Mouse (Mus musculus) CD4-positive, CD25-positive, alpha-beta regulatory T cell, adult 4 months (primary cell): ENCODE data around the gene Uqcrh. TPM values are rescaled to one million over a fixed set of nuclear protein-coding genes. Genes with fewer than 3 reads are reported as not detected.

ENCODE experiments used
- ATAC-seq: one replicate; pipeline ENCODE4 v1.8.0; 2017
- polyA plus RNA-seq, 2 experiments: library from polyadenylated mRNA; unstranded; fragments of 100-300 nt; shearing (Covaris generic); gene quantifications; one replicate each; pipeline ENCODE4 v1.2.1; 2017

Gene Uqcrh
- polyA plus RNA-seq, 2 experiments from 2014 or later: 779 to 910 TPM

GRCm38 (mm10) chr4:116053399-116053961 is 21.4 kb downstream of the Uqcrh start, which contains the start of gene Nsun4:
Nsun4 (minus strand) TSS chr4:116053876.
- peak; percentile 92 for ATAC-seq

- ATAC-seq: peak; percentile 5
Measured at GRCm38 (mm10) chr4:116052526-116053293, 22.2 kb downstream of the Uqcrh start.

GRCm38 (mm10) chr4:116049211-116049610 is 25.7 kb downstream of the Uqcrh start:
- ATAC-seq: no peak

GRCm38 (mm10) chr4:116048130-116048920 is 26.5 kb downstream of the Uqcrh start:
- ATAC-seq: no peak

GRCm38 (mm10) chr4:116047681-116048080 is 27.2 kb downstream of the Uqcrh start:
- ATAC-seq: no peak

- no peak for ATAC-seq
Measured at GRCm38 (mm10) chr4:116046604-116047003, 28.3 kb downstream of the Uqcrh start.

GRCm38 (mm10) chr4:116042186-116042585 is 32.7 kb downstream of the Uqcrh start:
- ATAC-seq: no peak

- ATAC-seq: no peak
Measured at GRCm38 (mm10) chr4:116040466-116040865, 34.4 kb downstream of the Uqcrh start.

GRCm38 (mm10) chr4:116033374-116033773 is 41.5 kb downstream of the Uqcrh start:
- ATAC-seq: no peak

GRCm38 (mm10) chr4:116032906-116033305 is 42.0 kb downstream of the Uqcrh start:
- ATAC-seq: no peak

GRCm38 (mm10) chr4:116017902-116018746 is 56.7 kb downstream of the Uqcrh start, which contains the start of gene Faah:
Faah (minus strand) TSS chr4:116017926.
- ATAC-seq: peak; percentile 49

GRCm38 (mm10) chr4:116017300-116017901 is 57.5 kb downstream of the Uqcrh start:
- ATAC-seq: peak; percentile 60

Other genes with a start within 250 kb of the Uqcrh start
- gene Mob3c, start 247.0 kb downstream of the Uqcrh start, polyA plus RNA-seq: 10 to 100 TPM; 13.5 to 15.8 TPM
- gene Mknk1, start 235.9 kb downstream of the Uqcrh start, polyA plus RNA-seq: 10 to 100 TPM; 43.4 to 47.5 TPM
- gene Kncn, start 190.7 kb downstream of the Uqcrh start, polyA plus RNA-seq: not detected
- gene 6430628N08Rik, start 184.4 kb downstream of the Uqcrh start, polyA plus RNA-seq: not detected
- not detected for gene Dmbx1, start 135.1 kb downstream of the Uqcrh start, polyA plus RNA-seq
- gene Faah, start 57.1 kb downstream of the Uqcrh start, polyA plus RNA-seq: 10 to 100 TPM; 48.1 to 85.6 TPM
- 10 to 100 TPM; 24.1 to 32.9 TPM for gene Nsun4, start 21.2 kb downstream of the Uqcrh start, polyA plus RNA-seq
- 10 to 100 TPM; 15.7 to 21.8 TPM for gene Lrrc41, start 198 bp upstream of the Uqcrh start, polyA plus RNA-seq
- gene Rad54l, start 48.6 kb upstream of the Uqcrh start, polyA plus RNA-seq: 1 to 10 TPM; 4.8 to 7.8 TPM
- gene Pomgnt1, start 48.8 kb upstream of the Uqcrh start, polyA plus RNA-seq: 1 to 10 TPM; 6.6 to 10.0 TPM
- under 1 TPM; 0.39 to 0.61 TPM for gene Lurap1, start 76.3 kb upstream of the Uqcrh start, polyA plus RNA-seq
- gene Tspan1, start 92.5 kb upstream of the Uqcrh start, polyA plus RNA-seq: under 1 TPM in 1 of 2 experiments, not detected in 1; 0.27 TPM
- gene 1700042G07Rik, start 98.3 kb upstream of the Uqcrh start, polyA plus RNA-seq: not detected
- not detected for gene Gm49337, start 98.3 kb upstream of the Uqcrh start, polyA plus RNA-seq
- 1 to 10 TPM; 3.8 to 5.1 TPM for gene Pik3r3, start 146.5 kb upstream of the Uqcrh start, polyA plus RNA-seq